Comparison of ENCODE assay signal across 27 mouse cellular contexts in the genomic region with DNA sequence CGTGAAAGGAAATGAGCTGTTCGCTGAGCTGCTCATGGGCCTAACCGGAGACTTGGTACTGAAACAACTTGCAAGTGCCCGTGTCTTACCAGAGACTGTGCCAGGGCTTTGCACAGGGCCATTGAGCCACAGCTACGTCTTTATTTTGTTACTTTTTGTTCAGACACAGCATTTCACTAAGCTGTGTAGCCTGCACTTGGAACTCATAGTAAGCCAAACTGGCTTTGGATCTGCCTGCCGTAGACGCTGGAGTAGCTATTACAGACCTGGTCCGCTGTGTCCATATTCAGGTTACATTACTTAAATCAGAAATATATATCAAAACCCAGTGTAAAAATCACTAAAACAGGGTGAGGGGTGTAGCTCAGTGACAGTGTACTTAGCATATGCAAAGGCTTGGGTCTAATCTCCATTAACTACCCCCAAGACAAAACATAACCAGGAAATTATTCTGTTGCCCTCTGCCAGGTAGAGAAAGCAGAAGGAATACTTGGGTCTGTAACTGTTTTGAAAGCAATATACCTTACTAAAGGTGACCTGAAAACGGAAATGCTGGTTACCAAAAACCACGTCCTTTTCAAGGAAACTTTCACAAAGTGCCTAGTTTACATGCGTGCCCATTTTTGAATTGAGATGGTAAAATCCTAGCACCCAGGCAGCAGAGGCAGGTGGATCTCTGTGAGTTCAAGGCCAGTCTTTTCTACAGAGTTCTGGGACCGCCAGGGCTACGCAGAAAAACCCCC. TPM values are rescaled to one million over a fixed set of nuclear protein-coding genes. Genes with fewer than 3 reads are reported as not detected.
"Had no signal": no experiment of that assay in that cellular context is flagged by ENCODE, and none has a peak within 500 bp of the region (broad histone marks: within the 10 kb centered on the region; RNA-seq: fewer than 3 reads in every experiment).

No protein-coding gene starts in this region.

- ATAC-seq: forebrain, embryonic 13.5 days; forebrain, embryonic 14.5 days; forebrain, embryonic 15.5 days; forebrain, embryonic 16.5 days; forebrain, postnatal 0 days had no signal

- H3K9me3 ChIP-seq: embryonic facial prominence, embryonic 10.5 days; embryonic facial prominence, embryonic 12.5 days; embryonic facial prominence, embryonic 13.5 days; embryonic facial prominence, embryonic 15.5 days; forebrain, embryonic 10.5 days; forebrain, embryonic 12.5 days; forebrain, embryonic 13.5 days; forebrain, embryonic 15.5 days had no signal

- DNase-seq: cerebellum, adult 8-10 months; cerebellum, adult 9-10 months; cerebellum, adult 9-11 months; cerebellum, postnatal 10 days; cerebellum, postnatal 14 days; cerebellum, postnatal 25 days; cerebellum, postnatal 36 days; embryo, embryonic 11 days; forebrain, postnatal 0 days; gastrocnemius, adult 2 months; gastrocnemius, postnatal 10 days; gastrocnemius, postnatal 14 days; gastrocnemius, postnatal 25 days; gastrocnemius, postnatal 36 days; heart, adult 18-20 months; heart, adult 2 months had no signal

- H3K27ac ChIP-seq: embryonic facial prominence, embryonic 10.5 days; embryonic facial prominence, embryonic 12.5 days; embryonic facial prominence, embryonic 13.5 days; embryonic facial prominence, embryonic 15.5 days; forebrain, embryonic 10.5 days; forebrain, embryonic 12.5 days; forebrain, embryonic 13.5 days; forebrain, embryonic 15.5 days; gastrocnemius, adult 2 months; heart, adult 2 months had no signal

- H3K4me1 ChIP-seq: embryonic facial prominence, embryonic 12.5 days; embryonic facial prominence, embryonic 13.5 days; forebrain, embryonic 10.5 days; forebrain, embryonic 12.5 days; forebrain, embryonic 13.5 days; forebrain, embryonic 15.5 days had no signal

- H3K27me3 ChIP-seq: embryonic facial prominence, embryonic 12.5 days; embryonic facial prominence, embryonic 13.5 days; embryonic facial prominence, embryonic 15.5 days; forebrain, embryonic 12.5 days; forebrain, embryonic 13.5 days; forebrain, embryonic 15.5 days had no signal

- H3K4me3 ChIP-seq: embryonic facial prominence, embryonic 10.5 days; embryonic facial prominence, embryonic 12.5 days; embryonic facial prominence, embryonic 13.5 days; embryonic facial prominence, embryonic 15.5 days; erythroblast, embryonic 14.5 days; forebrain, embryonic 10.5 days; forebrain, embryonic 12.5 days; forebrain, embryonic 13.5 days; forebrain, embryonic 15.5 days; gastrocnemius, adult 2 months; heart, adult 2 months had no signal

- H3K9ac ChIP-seq: embryonic facial prominence, embryonic 12.5 days; embryonic facial prominence, embryonic 13.5 days; embryonic facial prominence, embryonic 15.5 days; forebrain, embryonic 12.5 days; forebrain, embryonic 13.5 days; forebrain, embryonic 15.5 days; forebrain, postnatal 0 days had no signal

- H3K4me2 ChIP-seq: embryonic facial prominence, embryonic 12.5 days; embryonic facial prominence, embryonic 13.5 days; embryonic facial prominence, embryonic 15.5 days; forebrain, embryonic 12.5 days; forebrain, embryonic 13.5 days; forebrain, embryonic 15.5 days had no signal

RNA-seq across cellular contexts. Expression of a gene that starts 56.7 kb away (rescaled TPM):
- polyA plus RNA-seq: erythroblast, embryonic 14.5 days had no signal
